Mouse (Mus musculus): Measurements from ENCODE around the gene B4galt5. TPM values are rescaled to one million over a fixed set of nuclear protein-coding genes. Genes with fewer than 3 reads are reported as not detected.
A peak's percentile ranks its signal among the peaks of the same experiment; 100 is the strongest.

B4galt5 gene
- polyA plus RNA-seq, 1 experiment from 2014 or later, result 22.2 TPM

DNA sequence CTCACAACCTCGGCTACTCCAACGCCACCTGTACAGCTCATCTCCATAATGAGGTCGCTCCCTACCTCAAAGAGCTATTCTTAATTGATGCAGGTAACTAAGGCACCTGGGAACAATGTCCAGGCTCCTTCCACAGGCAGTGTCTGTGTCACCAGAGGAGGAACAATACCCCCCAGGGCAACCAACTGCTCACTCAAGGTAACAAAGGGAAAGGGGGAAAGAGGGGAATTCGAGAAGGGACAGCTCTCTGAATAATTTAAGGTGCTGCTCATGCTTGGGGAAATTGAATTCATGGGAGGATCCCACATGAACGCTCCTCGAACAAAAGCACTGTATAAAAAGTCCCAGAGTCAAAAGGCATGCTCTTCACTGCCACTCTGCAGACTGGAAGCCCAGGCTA, 6.1 kb downstream of the B4galt5 start:
- no peak for ATAC-seq (ENCODE audit: low read depth)
- WGBS, result 49% methylated on average over 6 of the region's 6 CpGs

DNA sequence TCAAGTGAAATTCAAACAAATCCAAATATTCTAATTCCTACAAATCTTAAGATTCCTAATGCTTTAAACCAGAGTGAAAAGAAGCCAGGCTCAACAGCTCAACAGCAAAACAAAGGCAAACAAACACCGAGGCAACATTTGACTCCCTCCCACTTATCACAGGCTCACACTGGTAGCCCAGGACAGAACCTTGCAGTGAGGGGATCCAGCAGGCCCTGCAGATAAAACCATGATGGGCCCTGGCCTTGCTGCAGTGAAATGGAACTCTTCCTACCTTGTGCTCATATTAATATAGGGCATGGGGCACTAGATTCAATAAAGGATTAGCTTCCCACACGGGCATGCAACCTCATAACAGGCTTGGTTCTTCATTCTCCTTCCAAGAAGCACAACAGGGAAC, 11.4 kb downstream of the B4galt5 start:
- no peak overlapping the region for H3K27ac ChIP-seq (replicated peaks)
- 65% methylated on average over 2 of the region's 2 CpGs for WGBS
- H3K4me2 ChIP-seq, result no peak overlapping the region
- H3K9ac ChIP-seq, result no peak overlapping the region
- no peaks in the 10 kb centered on the region for H3K9me3 ChIP-seq
- no peak overlapping the region for H3K4me3 ChIP-seq
- ATAC-seq (ENCODE audit: low read depth), result no peak
- H3K4me1 ChIP-seq (replicated peaks), result peaks cover 36% of the 10 kb centered on the region
- H3K27me3 ChIP-seq, result no peaks in the 10 kb centered on the region
- no peaks in the 10 kb centered on the region for H3K36me3 ChIP-seq

More for the DNA sequence above, 6.1 kb downstream of the B4galt5 start:
- 0 out of 2 replicates have a peak overlapping the region, but pooled peaks have one; percentile 23 for H3K9ac ChIP-seq
- no peaks in the 10 kb centered on the region for H3K27me3 ChIP-seq
- H3K36me3 ChIP-seq, result no peaks in the 10 kb centered on the region
- H3K4me1 ChIP-seq (replicated peaks), result peaks cover 35% of the 10 kb centered on the region
- peak overlapping the region; percentile 14; the same call in 1 of the 2 replicates for H3K27ac ChIP-seq (replicated peaks)
- H3K4me3 ChIP-seq, result no peak overlapping the region
- H3K4me2 ChIP-seq, result no peak overlapping the region
- H3K9me3 ChIP-seq, result no peaks in the 10 kb centered on the region

DNA sequence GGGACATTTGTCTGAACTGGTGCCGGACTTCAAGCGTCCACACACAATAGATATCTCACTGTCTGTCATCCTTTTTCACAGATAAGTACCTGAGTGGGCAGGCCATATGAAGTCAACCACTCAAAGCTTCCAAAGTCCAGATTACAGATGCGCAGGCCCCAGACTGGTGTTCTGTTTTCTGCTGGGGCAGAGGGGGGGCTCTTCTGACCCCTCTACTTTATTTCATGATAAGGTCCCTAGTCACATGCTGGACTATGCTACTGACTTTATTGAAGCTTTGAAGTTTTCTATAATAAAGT, 11.8 kb downstream of the B4galt5 start:
- Histone ChIP-seq H3K4me2 (no peak overlapping the region), H3K4me1 (replicated peaks) (peaks cover 40% of the 10 kb centered on the region), H3K4me3 (no peak overlapping the region), H3K27ac (replicated peaks) (peak overlapping the region; percentile 52; the same call in 1 of the 2 replicates), H3K9me3 (no peaks in the 10 kb centered on the region), H3K27me3 (no peaks in the 10 kb centered on the region), H3K36me3 (no peaks in the 10 kb centered on the region), H3K9ac (0 out of 2 replicates have a peak overlapping the region, but pooled peaks have one; percentile 22)
- no peak for ATAC-seq (ENCODE audit: low read depth)
- 73% methylated on average over 3 of the region's 3 CpGs for WGBS

DNA sequence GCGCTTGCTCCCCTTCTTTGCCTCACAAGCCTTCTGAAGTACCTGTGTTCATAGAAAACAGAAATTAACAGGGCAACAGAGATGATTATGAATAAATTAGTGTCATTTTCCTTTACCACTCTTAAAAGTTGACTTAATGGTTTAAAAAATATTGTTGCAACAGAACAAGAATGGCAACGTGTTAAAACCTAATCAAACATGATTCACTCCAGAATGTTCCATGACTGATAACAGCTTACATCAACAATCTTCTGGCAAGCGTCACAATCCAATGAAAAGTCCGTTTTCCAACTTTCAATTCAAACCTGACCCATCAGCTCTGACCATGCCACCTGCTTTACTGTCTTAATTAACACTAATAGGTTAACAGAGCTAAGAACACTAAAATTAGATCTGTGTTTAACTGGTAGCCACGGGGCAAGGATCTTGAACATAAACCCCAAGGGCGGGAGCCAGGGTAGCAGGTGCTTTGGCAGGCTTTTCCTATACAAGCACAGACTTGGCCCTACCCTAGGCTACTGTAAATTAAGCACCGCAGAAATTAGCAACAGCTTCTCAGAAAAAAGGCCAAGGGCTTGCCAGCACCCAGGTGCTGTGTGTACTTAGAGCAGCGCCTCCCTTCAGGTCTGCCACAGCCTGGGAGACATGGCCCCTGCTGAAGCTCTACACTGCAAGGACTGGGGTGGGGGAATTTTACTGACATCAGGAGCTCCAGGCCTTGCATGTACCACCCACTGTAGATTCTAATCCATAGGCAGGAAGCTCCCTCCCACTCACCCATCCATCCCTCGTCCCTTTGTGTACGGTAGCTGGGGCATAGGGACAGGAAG, 12.4 kb downstream of the B4galt5 start:
- Histone ChIP-seq H3K4me3 (no peak overlapping the region), H3K36me3 (no peaks in the 10 kb centered on the region), H3K27me3 (no peaks in the 10 kb centered on the region), H3K9me3 (no peaks in the 10 kb centered on the region), H3K9ac (0 out of 2 replicates have a peak overlapping the region, but pooled peaks have one; percentile 22), H3K27ac (replicated peaks) (peak overlapping the region; percentile 52), H3K4me1 (replicated peaks) (peaks cover 46% of the 10 kb centered on the region), H3K4me2 (no peak overlapping the region)
- WGBS, result 56% methylated on average over 10 of the region's 10 CpGs
- no peak for ATAC-seq (ENCODE audit: low read depth)

DNA sequence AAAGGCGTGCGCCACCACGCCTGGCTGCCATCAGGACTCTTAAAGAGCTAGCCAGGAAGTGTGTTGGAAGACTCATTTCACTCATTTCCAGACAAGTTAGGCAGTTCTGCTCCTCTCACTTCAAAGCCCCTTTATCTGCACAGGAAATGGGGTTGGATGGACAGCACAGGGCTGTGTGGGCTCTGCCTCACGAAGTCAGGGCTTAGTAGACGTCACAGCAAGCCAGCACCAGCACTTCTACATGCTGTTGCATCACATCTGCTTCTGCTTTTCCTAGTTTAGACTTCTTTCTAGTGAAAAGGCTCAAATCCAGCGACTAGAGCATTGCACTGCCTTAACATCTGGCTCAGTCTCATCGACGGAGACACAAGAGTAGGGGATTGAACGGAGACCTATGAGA, 13.9 kb downstream of the B4galt5 start:
- Histone ChIP-seq H3K9me3 (no peaks in the 10 kb centered on the region), H3K4me2 (no peak overlapping the region), H3K27me3 (no peaks in the 10 kb centered on the region), H3K27ac (replicated peaks) (no peak overlapping the region), H3K9ac (no peak overlapping the region), H3K36me3 (no peaks in the 10 kb centered on the region), H3K4me3 (no peak overlapping the region), H3K4me1 (replicated peaks) (peaks cover 61% of the 10 kb centered on the region)
- 81% methylated on average over 9 of the region's 9 CpGs for WGBS
- no peak for ATAC-seq (ENCODE audit: low read depth)

DNA sequence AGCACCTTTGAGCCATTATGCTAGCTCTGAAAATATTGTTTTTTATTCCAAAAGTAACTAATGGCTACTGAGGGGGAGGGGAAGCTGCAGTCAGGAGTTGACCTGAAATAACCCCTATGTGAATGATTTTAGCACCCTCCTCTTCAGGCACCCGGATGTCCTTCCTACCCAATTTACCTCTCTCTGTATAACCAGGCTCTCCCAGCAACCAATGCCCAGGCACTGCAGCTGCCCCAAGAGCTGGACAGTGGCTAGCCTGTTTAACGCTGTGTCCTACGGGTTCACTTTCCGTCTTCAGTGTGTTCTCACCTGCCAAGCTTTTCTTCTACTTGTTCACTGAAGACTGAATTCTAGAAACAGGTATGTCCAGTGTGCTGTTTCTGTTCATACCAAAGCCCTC, 14.7 kb downstream of the B4galt5 start:
- no peaks in the 10 kb centered on the region for H3K27me3 ChIP-seq
- no peaks in the 10 kb centered on the region for H3K36me3 ChIP-seq
- H3K4me3 ChIP-seq, result no peak overlapping the region
- H3K4me1 ChIP-seq (replicated peaks), result peaks cover 67% of the 10 kb centered on the region
- WGBS, result 73% methylated on average over 4 of the region's 4 CpGs
- no peak overlapping the region for H3K4me2 ChIP-seq
- ATAC-seq (ENCODE audit: low read depth), result no peak
- H3K27ac ChIP-seq (replicated peaks), result no peak overlapping the region
- no peak overlapping the region for H3K9ac ChIP-seq
- no peaks in the 10 kb centered on the region for H3K9me3 ChIP-seq

DNA sequence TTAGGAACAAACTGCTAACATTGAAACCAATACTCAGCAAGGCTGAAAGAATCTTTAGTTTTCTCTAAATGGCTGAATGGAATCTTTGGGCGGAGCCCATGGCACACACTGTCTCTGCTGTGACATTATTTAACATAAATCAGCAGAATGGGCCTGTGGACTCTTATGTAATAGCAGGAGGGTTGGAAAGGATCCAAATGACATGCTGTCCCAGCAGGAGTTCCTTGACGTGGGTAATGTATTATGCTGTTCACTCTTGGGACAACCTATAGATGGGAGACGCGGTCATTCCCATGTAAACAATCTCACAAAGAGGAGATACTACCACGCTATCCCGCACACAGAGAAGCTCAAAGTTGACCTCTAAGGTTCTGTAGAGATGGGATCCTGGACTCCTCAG, 15.5 kb downstream of the B4galt5 start:
- Histone ChIP-seq H3K4me3 (no peak overlapping the region), H3K27me3 (no peaks in the 10 kb centered on the region), H3K36me3 (no peaks in the 10 kb centered on the region), H3K27ac (replicated peaks) (0 out of 2 replicates have a peak overlapping the region, but pooled peaks have one; percentile 9), H3K4me2 (no peak overlapping the region), H3K9ac (no peak overlapping the region), H3K9me3 (no peaks in the 10 kb centered on the region), H3K4me1 (replicated peaks) (peaks cover 71% of the 10 kb centered on the region)
- ATAC-seq (ENCODE audit: low read depth), result no peak
- WGBS, result 33% methylated on average over 6 of the region's 6 CpGs

DNA sequence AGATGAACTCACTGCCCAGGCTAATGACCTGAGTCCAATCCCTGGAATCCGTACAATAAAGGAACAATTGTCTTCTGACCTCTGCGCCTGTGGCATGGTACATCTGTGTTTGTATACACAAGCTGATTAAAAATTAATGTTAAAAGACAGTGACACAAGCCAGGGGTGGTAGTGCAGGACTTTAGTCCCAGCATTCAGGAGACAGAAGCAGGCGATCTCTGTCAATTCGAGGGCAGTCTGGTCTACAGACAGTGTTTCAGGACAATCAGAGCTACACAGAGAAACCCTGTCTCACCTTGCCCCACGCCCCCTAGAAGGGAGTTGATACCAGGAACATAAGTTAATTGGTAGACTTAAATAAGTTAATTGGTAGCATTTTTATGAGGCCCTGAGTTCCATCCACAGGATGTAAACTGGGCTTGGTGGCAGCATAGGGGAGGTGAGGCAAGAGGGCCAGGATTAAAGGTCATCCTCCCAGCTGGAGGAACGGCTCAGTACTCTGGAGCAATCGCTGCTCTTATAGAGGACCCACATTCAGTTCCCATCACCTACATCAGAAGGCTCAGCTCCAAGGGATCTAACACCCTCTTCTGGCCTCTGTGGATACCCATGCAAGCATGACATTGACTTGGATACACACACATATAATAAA, 16.5 kb downstream of the B4galt5 start:
- Histone ChIP-seq H3K4me2 (no peak overlapping the region), H3K9me3 (no peaks in the 10 kb centered on the region), H3K4me1 (replicated peaks) (peaks cover 65% of the 10 kb centered on the region), H3K27me3 (no peaks in the 10 kb centered on the region), H3K36me3 (no peaks in the 10 kb centered on the region), H3K9ac (no peak overlapping the region), H3K4me3 (no peak overlapping the region), H3K27ac (replicated peaks) (peak overlapping the region; percentile 81; the same call in 1 of the 2 replicates)
- no peak for ATAC-seq (ENCODE audit: low read depth)
- WGBS, result 69% methylated on average over 7 of the region's 7 CpGs

DNA sequence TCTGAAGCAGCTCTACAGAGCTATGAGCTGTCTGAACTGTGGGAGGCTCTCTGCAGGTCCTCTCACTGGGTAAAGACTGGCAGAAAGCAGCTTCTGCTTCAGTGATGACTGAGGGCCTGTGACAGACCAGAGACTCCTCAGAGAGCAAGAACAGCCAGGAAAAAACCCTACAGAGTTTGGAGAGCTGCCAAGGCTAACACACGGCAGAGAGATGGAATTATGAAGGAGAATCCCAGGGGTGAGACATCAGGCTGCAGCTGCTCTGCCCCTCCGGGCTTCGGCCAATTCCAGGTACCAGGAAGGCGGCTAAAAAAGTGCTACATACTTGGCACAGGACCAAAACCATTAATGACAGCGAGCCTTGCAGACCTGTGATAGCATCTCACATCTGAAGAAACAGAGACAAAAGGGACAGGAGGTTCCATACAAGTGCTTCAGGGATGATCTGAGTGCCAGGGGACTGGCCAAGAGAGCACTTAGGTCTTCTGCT, 17.5 kb downstream of the B4galt5 start:
- H3K4me1 ChIP-seq (replicated peaks), result peaks cover 66% of the 10 kb centered on the region
- no peak overlapping the region; the same call in 1 of the 2 replicates for H3K9ac ChIP-seq
- ATAC-seq (ENCODE audit: low read depth), result peak; percentile 60; the same call in 1 of the 2 replicates
- 28% methylated on average over 5 of the region's 5 CpGs for WGBS
- no peaks in the 10 kb centered on the region for H3K27me3 ChIP-seq
- H3K36me3 ChIP-seq, result no peaks in the 10 kb centered on the region
- H3K4me2 ChIP-seq, result no peak overlapping the region
- H3K9me3 ChIP-seq, result no peaks in the 10 kb centered on the region
- no peak overlapping the region for H3K4me3 ChIP-seq
- peak overlapping the region; percentile 81 for H3K27ac ChIP-seq (replicated peaks)

DNA sequence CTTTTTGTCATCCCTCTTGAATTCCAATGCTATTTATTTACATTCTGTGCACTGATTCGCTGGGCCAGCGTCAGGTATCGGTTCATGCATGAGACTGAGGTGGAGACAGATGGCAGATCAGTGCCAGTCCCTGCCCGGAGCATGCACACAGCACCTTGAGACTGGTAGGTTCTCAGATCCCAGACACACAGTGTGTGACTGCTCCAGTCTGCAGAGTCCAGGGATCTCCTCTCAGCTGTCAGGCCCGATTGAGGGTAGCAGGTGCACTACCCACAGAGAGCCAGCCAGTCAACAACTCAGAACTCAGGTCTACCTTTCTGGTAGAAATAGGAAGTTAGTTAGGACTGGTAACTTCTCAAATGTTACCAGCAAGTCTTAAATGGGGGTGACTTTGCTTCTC, 18.4 kb downstream of the B4galt5 start:
- 76% methylated on average over 5 of the region's 5 CpGs for WGBS
- Histone ChIP-seq H3K9ac (no peak overlapping the region), H3K4me3 (no peak overlapping the region), H3K9me3 (no peaks in the 10 kb centered on the region), H3K4me2 (0 out of 2 replicates have a peak overlapping the region, but pooled peaks have one; percentile 2), H3K4me1 (replicated peaks) (peaks cover 67% of the 10 kb centered on the region), H3K27me3 (no peaks in the 10 kb centered on the region), H3K27ac (replicated peaks) (peak overlapping the region; percentile 81), H3K36me3 (no peaks in the 10 kb centered on the region)
- ATAC-seq (ENCODE audit: low read depth), result 0 out of 2 replicates have a peak, but pooled peaks have one; percentile 32

DNA sequence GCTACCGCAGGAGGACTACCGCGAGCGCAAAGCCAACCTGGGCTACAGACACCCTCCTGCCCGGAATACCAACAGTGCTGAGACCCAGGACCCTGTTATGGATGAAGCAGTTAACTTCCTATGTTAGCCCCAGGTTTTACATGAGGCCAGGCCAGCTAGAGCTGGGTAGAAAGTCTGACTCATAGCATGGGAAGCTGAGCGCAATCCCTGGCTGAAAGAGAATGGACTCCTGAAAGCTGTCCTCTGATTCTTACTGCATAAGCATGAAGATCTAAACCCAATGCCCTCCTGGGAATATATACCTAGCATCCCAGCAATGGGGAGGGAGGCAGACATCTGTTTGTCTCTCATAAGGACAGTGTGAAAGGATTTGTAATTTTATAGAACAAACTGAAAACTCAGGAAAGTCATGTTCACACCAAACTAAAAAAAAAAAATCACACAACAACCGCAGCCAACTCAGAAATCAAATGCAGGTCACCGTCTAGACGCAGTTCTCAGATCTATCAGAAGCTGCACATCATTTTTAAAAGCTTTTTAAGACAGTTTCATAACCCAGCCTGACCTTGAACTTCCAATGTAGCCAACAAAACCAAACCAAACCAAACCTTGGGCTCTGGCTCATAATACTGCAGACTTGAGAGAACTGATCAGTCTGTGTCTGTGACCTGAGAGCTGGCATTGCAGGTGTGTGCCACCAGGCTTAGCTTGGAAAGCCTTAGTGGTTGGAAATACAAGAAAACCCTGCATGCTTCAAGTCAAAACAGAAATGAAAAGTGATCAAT, 19.3 kb downstream of the B4galt5 start:
- peaks cover 69% of the 10 kb centered on the region for H3K4me1 ChIP-seq (replicated peaks)

More for the DNA sequence above, 19.3 kb downstream of the B4galt5 start:
- no peak overlapping the region for H3K4me2 ChIP-seq
- ATAC-seq (ENCODE audit: low read depth), result no peak
- WGBS, result 91% methylated on average over 9 of the region's 9 CpGs
- no peak overlapping the region for H3K4me3 ChIP-seq
- no peaks in the 10 kb centered on the region for H3K27me3 ChIP-seq
- H3K9ac ChIP-seq, result peak overlapping the region; percentile 13; the same call in 1 of the 2 replicates
- no peaks in the 10 kb centered on the region for H3K36me3 ChIP-seq
- no peak overlapping the region; the same call in 1 of the 2 replicates for H3K27ac ChIP-seq (replicated peaks)
- no peaks in the 10 kb centered on the region for H3K9me3 ChIP-seq

Data from neural tube, embryonic 13.5 days (tissue).